In genomic region chr6:122495082-122495881, GRCm38 (mm10) we compare ENCODE assay signal across 8 mouse cellular contexts. TPM values are rescaled to one million over a fixed set of nuclear protein-coding genes. Genes with fewer than 3 reads are reported as not detected.
DNase-seq lines count a peak whose midpoint lies in the region; ATAC-seq and TF ChIP-seq lines count a peak whose summit lies in the region.
"Had no signal": no experiment of that assay in that cellular context is flagged by ENCODE, and none has a peak within 500 bp of the region (broad histone marks: within the 10 kb centered on the region; RNA-seq: fewer than 3 reads in every experiment).

No protein-coding gene starts in this region.

- 6% methylated on average over 21 of the region's 21 CpGs for WGBS in forebrain, embryonic 11.5 days
- WGBS in hindbrain, postnatal 0 days, result 9% methylated on average over 21 of the region's 21 CpGs
- 2% methylated on average over 21 of the region's 21 CpGs for WGBS in lung, embryonic 14.5 days

- peak overlapping the region; percentile 81 for H3K27ac ChIP-seq in forebrain, embryonic 11.5 days (ENCODE audit: low read depth, low read length)
- peak overlapping the region; percentile 54 for H3K27ac ChIP-seq in hindbrain, postnatal 0 days
- H3K27ac ChIP-seq in lung, embryonic 14.5 days (ENCODE audit: low read depth), result peak overlapping the region; percentile 91

- no peak for TF ChIP-seq CTCF in hindbrain, postnatal 0 days (IDR thresholded peaks at IDR 0.05; ENCODE audit: low read depth)
- TF ChIP-seq CTCF in lung, embryonic 14.5 days (IDR thresholded peaks at IDR 0.05; ENCODE audit: low read depth), result no peak

- H3K4me2 ChIP-seq in forebrain, embryonic 11.5 days (ENCODE audit: low read depth, low read length, severe bottlenecking), result peak overlapping the region; percentile 32
- H3K4me2 ChIP-seq in hindbrain, postnatal 0 days (ENCODE audit: low read depth, low read length), result peak overlapping the region; percentile 47
- peak overlapping the region; percentile 57 for H3K4me2 ChIP-seq in lung, embryonic 14.5 days

- H3K4me1 ChIP-seq in forebrain, embryonic 11.5 days (replicated peaks; ENCODE audit: control insufficient read depth, insufficient read depth, low read length), result peaks cover 12% of the 10 kb centered on the region
- no peaks in the 10 kb centered on the region for H3K4me1 ChIP-seq in hindbrain, postnatal 0 days (ENCODE audit: insufficient read depth, low read length)
- H3K4me1 ChIP-seq in lung, embryonic 14.5 days (ENCODE audit: insufficient read depth), result peaks cover 12% of the 10 kb centered on the region

- peak; percentile 60 for ATAC-seq in forebrain, embryonic 11.5 days (replicated peaks; ENCODE audit: low FRiP score)
- peak; percentile 70 for ATAC-seq in hindbrain, postnatal 0 days
- peak; percentile 72 for ATAC-seq in lung, embryonic 14.5 days (ENCODE audit: insufficient read depth)

- no peaks in the 10 kb centered on the region for H3K36me3 ChIP-seq in forebrain, embryonic 11.5 days (ENCODE audit: control insufficient read depth, insufficient read depth, low read length)
- no peaks in the 10 kb centered on the region for H3K36me3 ChIP-seq in hindbrain, postnatal 0 days (ENCODE audit: insufficient read depth, low read length)
- H3K36me3 ChIP-seq in lung, embryonic 14.5 days (ENCODE audit: insufficient read depth), result no peaks in the 10 kb centered on the region

- no peak overlapping the region for H3K4me3 ChIP-seq in forebrain, embryonic 11.5 days (ENCODE audit: low read depth, low read length)
- peak overlapping the region; percentile 8 for H3K4me3 ChIP-seq in hindbrain, postnatal 0 days (ENCODE audit: low read length)
- H3K4me3 ChIP-seq in lung, embryonic 14.5 days (ENCODE audit: low read depth, low read length), result peak overlapping the region; percentile 18
- H3K4me3 ChIP-seq: erythroblast, embryonic 14.5 days had no signal

- DNase-seq in 3134 (ENCODE audit: extremely low read depth, insufficient read length, low spot score), result peak; percentile 54
- DNase-seq in CD4-positive helper T cell, adult 2 months (ENCODE audit: low read depth, low spot score), result peak; percentile 18
- peak; percentile 72 for DNase-seq in forebrain, embryonic 11.5 days (ENCODE audit: low spot score)
- DNase-seq in hindbrain, postnatal 0 days (ENCODE audit: low spot score), result peak; percentile 78
- DNase-seq in lung, embryonic 14.5 days, result peak; percentile 93
- peak; percentile 47 for DNase-seq in retina, embryonic 14.5 days (ENCODE audit: low spot score)
- DNase-seq in spleen, postnatal 14 days (ENCODE audit: low spot score in 2 of 2), result no peak

- H3K27me3 ChIP-seq in forebrain, embryonic 11.5 days (ENCODE audit: control insufficient read depth, insufficient read depth, low read length), result no peaks in the 10 kb centered on the region
- H3K27me3 ChIP-seq in hindbrain, postnatal 0 days (ENCODE audit: insufficient read depth, low read length), result no peaks in the 10 kb centered on the region
- no peaks in the 10 kb centered on the region for H3K27me3 ChIP-seq in lung, embryonic 14.5 days (ENCODE audit: insufficient read depth, low read length)

- H3K9ac ChIP-seq in forebrain, embryonic 11.5 days (ENCODE audit: low read length), result peak overlapping the region; percentile 49
- H3K9ac ChIP-seq in hindbrain, postnatal 0 days (replicated peaks; ENCODE audit: low read length), result 0 out of 2 replicates have a peak overlapping the region, but pooled peaks have one; percentile 23
- H3K9ac ChIP-seq in lung, embryonic 14.5 days, result peak overlapping the region; percentile 32

- H3K9me3 ChIP-seq in forebrain, embryonic 11.5 days (ENCODE audit: control insufficient read depth, low read length), result no peaks in the 10 kb centered on the region
- no peaks in the 10 kb centered on the region for H3K9me3 ChIP-seq in hindbrain, postnatal 0 days (ENCODE audit: low read length)
- H3K9me3 ChIP-seq in lung, embryonic 14.5 days (ENCODE audit: low read depth, low read length), result no peaks in the 10 kb centered on the region

RNA-seq across cellular contexts. Expression of gene Rimklb, which starts 3.3 kb away (rescaled TPM):
- 62.9 and 64.9 TPM in 2 replicates for polyA plus RNA-seq in forebrain, embryonic 11.5 days (2014; fragmentation: Nextera tagmentation; extraction: Ambion mirVana)
- 96.6 and 113 TPM in 2 replicates for total RNA-seq in hindbrain, postnatal 0 days (2014; rRNA removed)
- 97.1 and 97.2 TPM in 2 replicates for polyA plus RNA-seq in hindbrain, postnatal 0 days (2015; fragmentation: Nextera tagmentation; extraction: Ambion mirVana)
- polyA plus RNA-seq in lung, embryonic 14.5 days (2014; fragmentation: Nextera tagmentation; extraction: Ambion mirVana), result 15.9 and 21.6 TPM in 2 replicates
- polyA plus RNA-seq: erythroblast, embryonic 14.5 days had no signal

RNA-seq across cellular contexts. Expression of gene Mfap5, which starts 10.4 kb away (rescaled TPM):
- polyA plus RNA-seq in forebrain, embryonic 11.5 days (2014; fragmentation: Nextera tagmentation; extraction: Ambion mirVana), result 0.77 and 1.3 TPM in 2 replicates
- total RNA-seq in hindbrain, postnatal 0 days (2014; rRNA removed), result 2.7 and 13.2 TPM in 2 replicates
- 5.0 and 5.6 TPM in 2 replicates for polyA plus RNA-seq in hindbrain, postnatal 0 days (2015; fragmentation: Nextera tagmentation; extraction: Ambion mirVana)
- 4.5 and 5.5 TPM in 2 replicates for polyA plus RNA-seq in lung, embryonic 14.5 days (2014; fragmentation: Nextera tagmentation; extraction: Ambion mirVana)
- polyA plus RNA-seq: erythroblast, embryonic 14.5 days had no signal

RNA-seq across cellular contexts. Expression of gene Aicda, which starts 58.3 kb away (rescaled TPM):
- not detected in 2 replicates for polyA plus RNA-seq in forebrain, embryonic 11.5 days (2014; fragmentation: Nextera tagmentation; extraction: Ambion mirVana)
- total RNA-seq in hindbrain, postnatal 0 days (2014; rRNA removed), result 1.9 TPM in 1 of 2 replicates, not detected in the other
- polyA plus RNA-seq in hindbrain, postnatal 0 days (2015; fragmentation: Nextera tagmentation; extraction: Ambion mirVana), result 0.38 and 0.67 TPM in 2 replicates
- polyA plus RNA-seq in lung, embryonic 14.5 days (2014; fragmentation: Nextera tagmentation; extraction: Ambion mirVana), result 0.09 TPM in 1 of 2 replicates, not detected in the other
- polyA plus RNA-seq: erythroblast, embryonic 14.5 days had no signal

Comparison
In these comparisons a context has a peak if more than half of its experiments do, and no peak if none do; other contexts are left out.
1. DNase-seq: peak in 3134 (single experiment), CD4-positive helper T cell, adult 2 months (single experiment), forebrain, embryonic 11.5 days (single experiment), hindbrain, postnatal 0 days (single experiment), lung, embryonic 14.5 days (single experiment) and retina, embryonic 14.5 days (single experiment); none in spleen, postnatal 14 days (0 of 2).
2. Peak in every context shown above with its lines, with median percentiles within 50 percentile points of each other: ATAC-seq, H3K27ac ChIP-seq, H3K4me2 ChIP-seq and H3K9ac ChIP-seq.